Comparison of ENCODE assay signal across 26 mouse cellular contexts in genomic region chr4:70396701-70397100, GRCm38 (mm10). TPM values are rescaled to one million over a fixed set of nuclear protein-coding genes. Genes with fewer than 3 reads are reported as not detected.
DNase-seq lines count a peak whose midpoint lies in the region; ATAC-seq and TF ChIP-seq lines count a peak whose summit lies in the region.
"Had no signal": no experiment of that assay in that cellular context is flagged by ENCODE, and none has a peak within 500 bp of the region (broad histone marks: within the 10 kb centered on the region; RNA-seq: fewer than 3 reads in every experiment).

No protein-coding gene starts in this region.

- no peak for TF ChIP-seq POLR2A in CH12.LX (IDR thresholded peaks at IDR 0.05; ENCODE audit: low read depth, low read length)

- H3K4me2 ChIP-seq in neural tube, embryonic 15.5 days: no peak overlapping the region
- no peak overlapping the region for H3K4me2 ChIP-seq in CH12.LX (ENCODE audit: insufficient read depth, low read depth, poor library complexity, severe bottlenecking)
- no peak overlapping the region; the same call in 1 of the 2 replicates for H3K4me2 ChIP-seq in limb, embryonic 13.5 days (replicated peaks)
- H3K4me2 ChIP-seq: embryonic facial prominence, embryonic 12.5 days; forebrain, embryonic 13.5 days; forebrain, embryonic 15.5 days had no signal

- DNase-seq in heart, adult 11 months: peak; percentile 54
- DNase-seq in heart, adult 8-10 months (ENCODE audit: low spot score): no peak
- no peak for DNase-seq in neural tube, embryonic 10.5 days (ENCODE audit: extremely low spot score, low spot score)
- DNase-seq in CH12.LX (ENCODE audit: extremely low read depth): peak; percentile 44
- DNase-seq in embryo, embryonic 9.5 days (ENCODE audit: extremely low spot score): no peak
- no peak for DNase-seq in right cerebral cortex, postnatal 14 days
- DNase-seq: adrenal gland, adult 2 months; adrenal gland, postnatal 10 days; adrenal gland, postnatal 25 days; B cell, adult 2 months; cerebellum, adult 11 months; cerebellum, adult 18-20 months; cerebellum, adult 8-10 months; cerebellum, adult 9-11 months; cerebellum, postnatal 14 days; cerebellum, postnatal 36 days; embryo, embryonic 11 days; forebrain, postnatal 0 days had no signal

- in situ Hi-C loops in CH12.LX (cut with MboI; ENCODE audit: low pct_ligation_motif_present, low pct_unique_long_range_greater_than_20kb, low sequenced_read_pairs): no loop called here

- no peaks in the 10 kb centered on the region; the same call in 1 of the 2 replicates for H3K79me2 ChIP-seq in CH12.LX (replicated peaks; ENCODE audit: control insufficient read depth, extremely low read depth, insufficient read depth, poor library complexity, severe bottlenecking)

- ATAC-seq in neural tube, embryonic 15.5 days (ENCODE audit: low FRiP score): no peak
- no peak for ATAC-seq in limb, embryonic 13.5 days (ENCODE audit: low FRiP score, low read depth)
- ATAC-seq: activated CD4-positive, CD25-positive, alpha-beta regulatory T cell, adult 4 months; CD4-positive, CD25-positive, alpha-beta regulatory T cell, adult 4 months; forebrain, embryonic 13.5 days; forebrain, embryonic 15.5 days; forebrain, postnatal 0 days had no signal

- dilution Hi-C loops in CH12.LX (cut with MboI; ENCODE audit: extremely low pct_ligation_motif_present, extremely low pct_unique_long_range_greater_than_20kb, low sequenced_read_pairs): no loop called here

- TF ChIP-seq EP300 in CH12.LX (IDR thresholded peaks at IDR 0.05; ENCODE audit: low read length): no peak

- no peak overlapping the region for H3K4me3 ChIP-seq in neural tube, embryonic 15.5 days (replicated peaks)
- H3K4me3 ChIP-seq in CH12.LX (replicated peaks in 1 of 3; ENCODE audit: low read depth in 2 of 3, low read length in 2 of 3, poor library complexity in 1 of 3): peak overlapping the region in 2 of 3 experiments; percentile 26 to 41
- no peak overlapping the region for H3K4me3 ChIP-seq in limb, embryonic 13.5 days
- H3K4me3 ChIP-seq: embryonic facial prominence, embryonic 10.5 days; embryonic facial prominence, embryonic 12.5 days; forebrain, embryonic 13.5 days; forebrain, embryonic 15.5 days had no signal

- H3K27ac ChIP-seq in neural tube, embryonic 15.5 days (replicated peaks): peak overlapping the region; percentile 37; the same call in 1 of the 2 replicates
- no peak overlapping the region for H3K27ac ChIP-seq in CH12.LX (ENCODE audit: insufficient read depth, low read depth)
- peak overlapping the region; percentile 22; the same call in 1 of the 2 replicates for H3K27ac ChIP-seq in limb, embryonic 13.5 days
- H3K27ac ChIP-seq: embryonic facial prominence, embryonic 10.5 days; embryonic facial prominence, embryonic 12.5 days; forebrain, embryonic 13.5 days; forebrain, embryonic 15.5 days had no signal

- H3K9me3 ChIP-seq in neural tube, embryonic 15.5 days (replicated peaks): no peaks in the 10 kb centered on the region
- no peaks in the 10 kb centered on the region for H3K9me3 ChIP-seq in CH12.LX (replicated peaks; ENCODE audit: low read length)
- H3K9me3 ChIP-seq in limb, embryonic 13.5 days: no peaks in the 10 kb centered on the region
- H3K9me3 ChIP-seq: embryonic facial prominence, embryonic 10.5 days; embryonic facial prominence, embryonic 12.5 days; forebrain, embryonic 13.5 days; forebrain, embryonic 15.5 days had no signal

- H3K36me3 ChIP-seq in neural tube, embryonic 15.5 days: 0 out of 2 replicates have a peak, but pooled peaks cover 3% of the 10 kb centered on the region
- peaks cover 0 to 42% of the 10 kb centered on the region in 2 experiments for H3K36me3 ChIP-seq in CH12.LX (replicated peaks in 1 of 2; ENCODE audit: control insufficient read depth in 1 of 2, insufficient read depth in 1 of 2, low read length in 1 of 2)
- peaks cover 38% of the 10 kb centered on the region for H3K36me3 ChIP-seq in limb, embryonic 13.5 days
- H3K36me3 ChIP-seq: forebrain, embryonic 15.5 days had no signal

- no peak for TF ChIP-seq RAD21 in CH12.LX (IDR thresholded peaks at IDR 0.05; ENCODE audit: low read depth, low read length)

- H3K9ac ChIP-seq in neural tube, embryonic 15.5 days (replicated peaks): no peak overlapping the region
- peak overlapping the region; percentile 7; the same call in 1 of the 2 replicates for H3K9ac ChIP-seq in CH12.LX (ENCODE audit: insufficient read depth, low read depth)
- no peak overlapping the region for H3K9ac ChIP-seq in limb, embryonic 13.5 days
- H3K9ac ChIP-seq: embryonic facial prominence, embryonic 12.5 days; forebrain, embryonic 13.5 days; forebrain, embryonic 15.5 days; forebrain, postnatal 0 days had no signal

- H3K27me3 ChIP-seq in neural tube, embryonic 15.5 days (replicated peaks): no peaks in the 10 kb centered on the region
- no peaks in the 10 kb centered on the region for H3K27me3 ChIP-seq in CH12.LX (replicated peaks)
- H3K27me3 ChIP-seq in limb, embryonic 13.5 days: no peaks in the 10 kb centered on the region
- H3K27me3 ChIP-seq: embryonic facial prominence, embryonic 12.5 days; forebrain, embryonic 13.5 days; forebrain, embryonic 15.5 days had no signal

- H3K4me1 ChIP-seq in neural tube, embryonic 15.5 days: peaks cover 28% of the 10 kb centered on the region
- peaks cover 10 to 57% of the 10 kb centered on the region in 2 experiments; a peak in 3 of 4 replicates for H3K4me1 ChIP-seq in CH12.LX (ENCODE audit: control insufficient read depth in 1 of 2, insufficient read depth in 2 of 2)
- H3K4me1 ChIP-seq in limb, embryonic 13.5 days: peaks cover 60% of the 10 kb centered on the region
- H3K4me1 ChIP-seq: embryonic facial prominence, embryonic 10.5 days; embryonic facial prominence, embryonic 12.5 days had no signal

- WGBS in neural tube, embryonic 15.5 days: 90% methylated on average over 5 of the region's 5 CpGs
- 72% methylated on average over 5 of the region's 5 CpGs for WGBS in limb, embryonic 13.5 days

- no peak for TF ChIP-seq CTCF in CH12.LX (conservative IDR thresholded peaks at IDR 0.05 in 1 of 2, IDR thresholded peaks at IDR 0.05 in 1 of 2; ENCODE audit: low read depth in 2 of 2, low read length in 2 of 2)

TF ChIP-seq in CH12.LX, 34 proteins besides CTCF, POLR2A, EP300 and RAD21:
- no peak for TF ChIP-seq HCFC1 (IDR thresholded peaks at IDR 0.05; ENCODE audit: low read depth, low read length)
- no peak for TF ChIP-seq ZNF384 (IDR thresholded peaks at IDR 0.05; ENCODE audit: low read depth, low read length)
- no peak for TF ChIP-seq USF2 (conservative IDR thresholded peaks at IDR 0.05; ENCODE audit: low read depth, low read length)
- TF ChIP-seq MXI1 (IDR thresholded peaks at IDR 0.05; ENCODE audit: low read depth, low read length): no peak
- TF ChIP-seq MEF2A (IDR thresholded peaks at IDR 0.05; ENCODE audit: borderline replicate concordance, low read depth, low read length): no peak
- TF ChIP-seq ZC3H11A (IDR thresholded peaks at IDR 0.05; ENCODE audit: low read depth, low read length): no peak
- no peak for TF ChIP-seq CHD1 (IDR thresholded peaks at IDR 0.05; ENCODE audit: low read depth, low read length)
- no peak for TF ChIP-seq KAT2A (IDR thresholded peaks at IDR 0.05; ENCODE audit: insufficient replicate concordance, low read length)
- TF ChIP-seq NRF1 (IDR thresholded peaks at IDR 0.05; ENCODE audit: low read depth, low read length): no peak
- no peak for TF ChIP-seq MAFK (IDR thresholded peaks at IDR 0.05; ENCODE audit: insufficient replicate concordance, low read length)
- no peak for TF ChIP-seq JUND (conservative IDR thresholded peaks at IDR 0.05; ENCODE audit: low read depth, low read length)
- no peak for TF ChIP-seq CHD2 (IDR thresholded peaks at IDR 0.05; ENCODE audit: low read length)
- no peak for TF ChIP-seq BHLHE40 (IDR thresholded peaks at IDR 0.05; ENCODE audit: low read depth, low read length)
- TF ChIP-seq POLR2AphosphoS2 (IDR thresholded peaks at IDR 0.05; ENCODE audit: low read depth, low read length): no peak
- no peak for TF ChIP-seq MAX (IDR thresholded peaks at IDR 0.05; ENCODE audit: low read length)
- TF ChIP-seq ELF1 (IDR thresholded peaks at IDR 0.05; ENCODE audit: low read depth, low read length): no peak
- TF ChIP-seq ETS1 (conservative IDR thresholded peaks at IDR 0.05; ENCODE audit: low read depth, low read length): no peak
- TF ChIP-seq MAZ (IDR thresholded peaks at IDR 0.05; ENCODE audit: low read depth, low read length): no peak
- no peak for TF ChIP-seq ZMIZ1 (IDR thresholded peaks at IDR 0.05; ENCODE audit: low read depth, low read length)

RNA-seq across cellular contexts. Expression of gene Cdk5rap2, which starts 13.5 kb away (rescaled TPM):
- total RNA-seq in heart, adult 8-10 months (2022): 1 to 10 TPM; 4.4 to 5.5 (median 5.0) TPM
- 8.7 and 12.6 TPM in 2 replicates for polyA plus RNA-seq in neural tube, embryonic 15.5 days (2015; fragmentation: Nextera tagmentation; extraction: Ambion mirVana)
- total RNA-seq in CH12.LX (2012; rRNA removed): 15.9 and 17.2 TPM in 2 replicates
- total RNA-seq in CH12.LX (2014; rRNA removed): 10.2 and 12.1 TPM in 2 replicates
- 24.5 and 26.3 TPM in 2 replicates for polyA plus RNA-seq in CH12.LX (2012; ENCODE audit: insufficient read length, low read depth)
- 22.7 and 25.4 TPM in 2 replicates for polyA plus RNA-seq in limb, embryonic 13.5 days (2015; fragmentation: Nextera tagmentation; extraction: Ambion mirVana)

Comparison
In these comparisons a context has a peak if more than half of its experiments do, and no peak if none do; other contexts are left out.
1. DNase-seq: peak in heart, adult 11 months (single experiment) and CH12.LX (single experiment); none in heart, adult 8-10 months (single experiment), neural tube, embryonic 10.5 days (single experiment), embryo, embryonic 9.5 days (single experiment) and right cerebral cortex, postnatal 14 days (single experiment).
2. H3K4me3 ChIP-seq: peak in CH12.LX (2 of 3); none in neural tube, embryonic 15.5 days (single experiment) and limb, embryonic 13.5 days (single experiment).